Mouse (Mus musculus) mouse trophoblast stem cell (cell line): ENCODE measurements around the gene Ablim1.

ENCODE experiments used
- in situ Hi-C, 2 experiments: fragments of 300-500 bp; cut with MseI, MboI; formaldehyde crosslinking; loops; 2 replicates in 1 of 2; 3 replicates in 1 of 2; pipeline ENCODE4 v1.15.1; 2025

Gene Ablim1

GRCm38 (mm10) chr19:57304666-57305065, 10.1 kb downstream of the Ablim1 start:
- in situ Hi-C loops: no loop called here

GRCm38 (mm10) chr19:57301961-57302395, 12.7 kb downstream of the Ablim1 start:
- in situ Hi-C loops: no loop called here

- in situ Hi-C loops: no loop called here
Measured at GRCm38 (mm10) chr19:57298006-57298405, 16.7 kb downstream of the Ablim1 start.

GRCm38 (mm10) chr19:57297447-57297846, 17.3 kb downstream of the Ablim1 start:
- in situ Hi-C loops: no loop called here

DNA sequence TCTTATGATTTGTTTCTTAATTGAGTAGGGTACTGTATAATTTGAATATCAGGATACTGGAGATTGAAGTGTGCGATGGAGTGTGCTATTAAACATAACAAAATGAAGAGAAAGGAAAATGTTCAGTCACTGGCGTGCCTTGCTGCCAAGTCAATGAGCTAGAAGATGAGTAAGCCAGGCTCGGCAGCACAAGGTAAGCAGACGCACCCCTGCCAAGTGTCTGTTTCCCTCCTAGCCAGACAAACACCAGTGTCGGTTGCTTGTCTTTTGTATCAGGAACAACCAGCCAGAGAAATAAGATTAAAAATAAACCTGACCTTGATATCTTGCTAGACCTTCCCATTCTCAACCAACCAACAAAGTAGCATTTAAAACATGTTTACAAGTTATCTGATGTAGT, 18.2 kb downstream of the Ablim1 start:
- in situ Hi-C loops: no loop called here

- in situ Hi-C loops: no loop called here
Measured at GRCm38 (mm10) chr19:57295521-57295920, 19.2 kb downstream of the Ablim1 start.

DNA sequence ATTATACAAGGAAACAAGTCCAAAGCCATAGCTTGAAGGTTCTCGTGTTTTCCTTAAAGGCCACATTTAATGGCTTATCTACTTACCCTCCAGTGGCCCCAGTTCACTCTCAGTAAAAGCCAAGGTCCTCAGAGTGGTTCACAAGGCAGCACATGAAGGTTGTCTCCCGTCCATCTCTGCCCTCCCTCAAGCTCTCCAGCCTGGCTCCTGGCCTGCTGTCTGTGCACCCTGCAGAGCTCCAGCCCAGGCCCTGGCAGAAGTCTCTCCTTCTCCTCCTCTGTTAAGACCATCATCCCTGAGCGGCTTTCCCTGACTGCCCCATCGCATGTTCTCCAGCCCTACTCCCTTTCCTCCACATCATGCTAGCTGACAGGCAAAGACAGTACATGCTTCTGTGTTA, 20.4 kb downstream of the Ablim1 start:
- in situ Hi-C loops: no loop called here

- in situ Hi-C loops: no loop called here
Measured at GRCm38 (mm10) chr19:57293737-57294136, 21.0 kb downstream of the Ablim1 start.

GRCm38 (mm10) chr19:57283310-57283709, 31.4 kb downstream of the Ablim1 start:
- in situ Hi-C loops: no loop called here

DNA sequence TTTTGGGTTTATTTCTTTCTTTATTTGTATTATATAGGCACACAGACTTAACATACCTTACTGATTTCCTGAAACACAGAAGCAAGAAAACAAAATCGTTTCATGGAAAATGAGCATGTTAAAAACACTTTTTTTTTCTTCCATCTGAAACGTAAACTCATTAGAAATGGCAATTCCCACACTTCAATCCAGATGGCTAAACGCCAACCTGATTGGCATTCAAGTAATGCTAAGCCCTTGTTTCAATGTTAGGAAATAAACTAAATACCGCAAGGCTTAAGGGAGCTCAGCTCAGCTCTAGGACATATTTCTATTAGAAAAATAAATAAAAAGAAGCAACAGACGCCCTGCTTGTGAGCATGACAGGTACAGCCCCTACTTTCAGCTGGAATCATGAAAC, 32.1 kb downstream of the Ablim1 start:
- in situ Hi-C loops: no loop called here

DNA sequence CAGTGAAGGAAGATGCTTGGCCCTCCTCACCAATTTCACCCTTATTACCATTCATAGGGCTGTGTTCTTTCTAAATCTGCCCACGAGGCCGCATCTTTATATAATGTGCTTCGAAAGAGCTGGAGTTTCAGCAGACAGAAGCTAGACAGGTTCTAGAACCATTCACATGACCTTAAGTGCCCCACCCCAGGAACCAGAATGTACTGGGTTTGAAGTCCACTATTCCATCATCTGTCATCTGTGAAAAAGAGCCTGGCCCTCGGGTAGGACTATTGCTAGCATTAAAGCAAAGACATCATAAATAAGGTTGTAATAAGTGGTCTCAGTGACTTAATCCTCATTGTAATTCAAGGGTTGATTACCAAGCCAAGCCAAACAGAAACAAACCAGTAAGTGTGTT, 35.1 kb downstream of the Ablim1 start:
- in situ Hi-C loops: no loop called here

GRCm38 (mm10) chr19:57278263-57278662, 36.5 kb downstream of the Ablim1 start:
- in situ Hi-C loops: no loop called here

DNA sequence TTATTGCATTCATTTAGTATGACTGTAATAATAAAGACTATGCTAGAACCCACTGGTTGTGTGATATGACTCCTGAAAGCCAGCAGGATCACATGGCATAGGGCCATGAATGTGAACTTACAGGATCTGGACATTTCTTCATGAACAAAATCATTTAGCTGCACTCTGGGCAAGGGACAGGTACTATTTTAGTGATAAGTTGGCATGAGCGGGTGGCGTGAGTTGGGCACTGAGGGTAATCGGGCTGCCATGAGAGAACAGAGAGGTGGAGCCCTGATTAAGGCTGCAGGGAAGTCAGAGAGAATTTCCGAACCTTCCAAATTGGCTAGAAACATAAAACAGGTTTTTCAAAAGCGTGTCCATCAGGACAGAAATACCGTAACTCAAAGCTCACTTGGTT, 37.7 kb downstream of the Ablim1 start:
- in situ Hi-C loops: no loop called here

GRCm38 (mm10) chr19:57275166-57275953, 39.4 kb downstream of the Ablim1 start:
- in situ Hi-C loops: no loop called here

- in situ Hi-C loops: no loop called here
Measured at GRCm38 (mm10) chr19:57274717-57275116, 40.0 kb downstream of the Ablim1 start.

GRCm38 (mm10) chr19:57274286-57274685, 40.4 kb downstream of the Ablim1 start:
- in situ Hi-C loops: no loop called here

- in situ Hi-C loops: no loop called here
Measured at GRCm38 (mm10) chr19:57272824-57273613, 41.7 kb downstream of the Ablim1 start.

DNA sequence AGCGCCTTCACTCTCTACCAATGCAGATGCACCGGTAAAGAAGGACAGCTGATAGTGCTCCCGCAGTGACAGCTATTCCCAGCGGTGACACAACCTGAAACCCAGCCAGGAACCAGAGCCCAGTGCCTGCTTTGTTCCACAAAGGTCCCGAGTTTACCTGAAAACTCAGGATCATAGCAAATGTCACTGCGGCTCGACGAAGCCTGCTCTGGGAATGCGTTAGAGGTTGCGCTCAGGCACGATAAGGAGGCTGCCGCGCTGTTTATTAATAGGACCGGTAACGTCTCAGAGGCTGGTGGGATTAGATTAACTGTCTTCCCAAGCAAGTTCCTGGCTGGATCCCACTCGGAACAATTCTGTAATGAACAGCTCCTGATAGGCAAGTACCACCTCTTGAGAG, 43.0 kb downstream of the Ablim1 start:
- in situ Hi-C loops: no loop called here

GRCm38 (mm10) chr19:57270711-57271110, 44.0 kb downstream of the Ablim1 start:
- in situ Hi-C loops: no loop called here

- in situ Hi-C loops: no loop called here
Measured at GRCm38 (mm10) chr19:57269791-57270190, 44.9 kb downstream of the Ablim1 start.

DNA sequence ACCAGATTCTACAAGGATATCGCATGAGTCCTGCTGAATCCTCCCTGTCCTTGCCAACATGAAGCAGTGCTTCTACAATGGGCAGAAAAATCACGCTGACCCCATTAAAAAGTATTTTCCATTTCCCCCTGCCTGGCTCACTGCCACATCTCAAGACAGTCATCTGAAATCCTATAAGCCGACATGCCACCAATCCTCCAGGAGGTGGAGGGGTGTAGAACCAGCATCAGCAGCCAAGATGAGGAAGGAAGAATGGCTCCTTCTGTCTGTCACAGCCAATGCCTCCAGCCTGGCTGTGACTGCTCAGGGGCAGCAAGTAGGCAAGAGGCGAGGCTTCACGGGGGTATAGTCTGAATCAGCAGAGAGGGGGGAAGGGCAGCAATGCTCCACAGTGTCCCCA, 47.2 kb downstream of the Ablim1 start:
- in situ Hi-C loops: no loop called here

- in situ Hi-C loops: no loop called here
Measured at GRCm38 (mm10) chr19:57266374-57267085, 48.2 kb downstream of the Ablim1 start.
